Mouse (Mus musculus) frontal cortex, adult 2 months (tissue): ENCODE measurements around the gene Ppp1r9b. TPM values are rescaled to one million over a fixed set of nuclear protein-coding genes. Genes with fewer than 3 reads are reported as not detected.
A peak's percentile ranks its signal among the peaks of the same experiment; 100 is the strongest.

Source experiments
- DNase-seq, 2 experiments: peaks; one replicate each; pipeline ENCODE4 v3.0.0; 2022; ENCODE audit warnings: low spot score in 1 of 2; ENCODE audit errors: extremely low spot score in 1 of 2
- polyA plus RNA-seq: library from polyadenylated mRNA; depleted of rRNA; stranded (reverse); fragments of >200 nt; gene quantifications from 2 replicates; pipeline ENCODE4 v1.2.3, GENCODE M21; 2012

Gene Ppp1r9b
- polyA plus RNA-seq, 1 experiment: 296 TPM

DNA sequence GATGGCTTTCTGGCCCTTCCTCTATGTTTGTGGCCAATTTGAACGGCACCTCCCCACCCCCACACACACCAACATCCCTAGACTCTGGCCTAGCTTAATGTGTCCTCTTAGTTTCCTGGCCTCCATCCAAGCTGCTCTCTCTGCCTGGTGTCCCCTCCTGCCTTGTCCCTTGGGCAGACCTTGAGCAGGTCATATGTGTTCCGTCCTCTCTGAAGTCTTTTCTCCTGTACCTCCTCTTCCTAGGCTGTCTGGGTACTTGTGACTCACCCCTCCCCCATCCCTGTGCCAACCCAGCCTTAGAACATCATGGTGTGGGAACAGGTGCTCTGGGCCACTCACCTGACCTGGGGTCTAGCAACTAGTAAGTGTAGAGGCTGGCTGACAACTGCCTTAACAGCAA is 15.9 kb upstream of the Ppp1r9b start:
- no peak for DNase-seq

DNA sequence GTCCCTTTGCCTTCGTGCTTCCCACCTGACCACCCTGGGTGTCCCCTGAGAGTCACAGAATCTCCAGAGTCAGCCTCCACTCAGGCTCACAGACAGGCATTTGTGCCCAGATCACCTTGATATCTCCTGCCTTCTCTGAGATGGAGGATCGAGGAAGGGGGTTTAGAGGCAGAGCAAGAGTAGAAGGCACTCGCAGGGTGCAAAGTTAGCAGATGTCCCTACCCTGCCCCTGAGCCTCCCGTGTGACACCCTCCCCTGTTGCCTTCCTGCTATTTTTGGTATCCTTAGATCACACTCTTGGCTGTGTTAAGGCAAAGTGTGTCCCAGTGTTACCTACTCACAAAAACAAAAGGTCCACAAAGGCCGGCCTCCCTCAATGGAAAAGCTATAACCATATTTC is 14.6 kb upstream of the Ppp1r9b start, which contains the start of gene Sgca:
Gene Sgca (minus strand): TSS at position 129 of the 400 bp plus-strand sequence.
- no peak for DNase-seq

DNA sequence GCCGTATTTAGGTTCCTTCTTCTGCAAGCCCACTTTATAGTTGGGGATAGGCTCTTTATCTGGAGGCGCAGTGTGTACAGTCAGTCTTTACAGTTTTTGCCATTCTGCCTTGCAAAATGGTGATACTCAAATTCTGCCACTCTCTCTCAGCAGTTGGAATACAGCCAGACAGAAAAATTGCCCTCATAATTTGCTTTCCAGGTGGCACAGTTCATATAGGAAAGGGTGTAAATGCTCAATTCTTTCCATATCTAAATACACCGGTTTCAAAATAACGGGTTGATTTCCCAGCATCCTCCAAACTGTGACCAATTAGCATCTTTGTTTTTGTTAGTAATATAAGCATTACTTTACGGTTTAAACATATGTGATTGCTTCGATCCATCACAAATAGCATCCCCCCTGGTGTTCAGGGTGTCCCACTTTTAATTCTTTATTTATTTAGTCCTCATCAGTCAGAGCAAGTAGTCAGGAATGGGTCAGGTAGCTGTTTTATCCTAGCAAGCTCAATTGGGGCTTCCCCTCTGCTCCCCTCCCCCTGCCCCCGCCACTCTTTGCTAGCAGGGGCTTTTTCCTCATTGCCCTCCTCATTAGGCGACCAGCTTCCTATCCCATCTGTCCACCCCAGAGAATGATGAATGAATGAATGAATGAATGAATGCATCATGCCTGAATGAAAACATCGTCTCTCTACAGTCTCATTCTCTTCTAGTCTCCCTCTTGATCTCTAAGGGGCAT is 12.5 kb upstream of the Ppp1r9b start:
- DNase-seq: no peak

DNA sequence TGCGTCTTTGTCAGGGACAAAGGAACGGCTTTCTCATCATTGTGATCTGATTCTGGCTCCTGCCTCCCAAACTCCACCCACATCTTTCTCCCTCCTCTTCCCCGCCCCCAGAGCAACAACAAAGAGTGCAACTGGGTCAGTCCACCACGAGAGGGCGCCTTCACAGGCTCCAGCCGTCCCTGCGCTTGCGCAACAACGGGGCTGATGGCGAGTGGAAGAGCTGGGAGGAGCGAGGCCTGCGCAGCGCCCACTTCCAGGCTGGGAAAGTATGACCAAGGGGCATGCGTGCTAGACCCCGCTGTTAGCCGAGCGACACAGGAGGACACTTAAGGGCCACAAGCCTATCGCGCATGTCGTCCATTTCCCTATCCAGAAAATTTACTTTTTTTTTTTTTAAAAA is 11.9 kb upstream of the Ppp1r9b start:
- peak; percentile 93 to 99 for DNase-seq

DNA sequence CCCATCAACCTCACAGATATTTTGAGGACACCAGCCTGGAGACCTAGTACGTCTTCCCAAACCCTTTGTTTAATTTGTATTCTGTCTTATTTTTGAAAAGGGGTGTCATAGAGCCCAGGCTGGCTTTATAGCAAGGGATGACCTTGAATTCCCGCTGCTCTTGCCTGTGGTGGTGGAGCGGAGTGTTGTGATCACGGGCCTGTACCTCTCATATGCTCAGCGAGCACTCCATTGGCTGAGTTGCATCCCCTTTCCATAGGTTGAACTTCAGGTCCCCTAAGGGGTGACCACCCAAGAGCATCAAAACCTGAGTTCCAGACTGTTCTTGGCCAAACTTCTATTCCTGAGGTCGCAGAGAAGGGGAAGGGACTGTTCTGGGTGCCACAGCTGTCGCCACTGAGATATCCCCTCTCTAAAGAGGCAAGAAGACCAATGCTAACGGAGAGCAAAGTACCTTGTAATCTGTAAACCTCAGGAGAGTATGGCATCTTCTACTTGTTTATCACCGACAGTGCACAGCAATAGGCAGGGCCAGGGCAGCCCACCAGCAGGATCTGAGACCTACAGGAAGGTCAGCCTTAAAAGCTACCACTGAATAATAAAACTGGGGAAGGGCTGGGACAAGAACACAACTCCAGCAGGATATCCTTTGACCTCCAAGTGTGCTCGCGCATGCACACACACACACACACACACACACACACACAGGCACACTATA is 11.2 kb upstream of the Ppp1r9b start:
- no peak for DNase-seq

DNA sequence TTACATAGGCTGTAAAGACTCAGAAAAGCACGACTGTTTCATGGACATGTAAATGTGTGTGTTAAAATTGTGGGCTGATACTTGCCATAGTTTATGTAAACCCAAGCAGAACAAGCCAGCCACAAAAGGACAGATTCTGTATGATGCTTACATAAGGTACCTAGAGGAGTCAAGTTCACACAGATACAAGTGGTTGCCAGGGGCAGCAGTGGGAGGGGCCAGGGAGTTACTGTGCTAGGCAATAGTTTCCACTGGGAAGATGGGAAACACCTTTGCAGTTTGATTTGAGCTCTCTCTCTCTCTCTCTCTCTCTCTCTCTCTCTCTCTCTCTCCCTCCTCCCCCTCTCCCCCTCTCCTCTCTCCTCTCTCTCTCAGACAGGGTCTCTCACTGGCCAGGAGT is 5.7 kb upstream of the Ppp1r9b start:
- no peak for DNase-seq

DNA sequence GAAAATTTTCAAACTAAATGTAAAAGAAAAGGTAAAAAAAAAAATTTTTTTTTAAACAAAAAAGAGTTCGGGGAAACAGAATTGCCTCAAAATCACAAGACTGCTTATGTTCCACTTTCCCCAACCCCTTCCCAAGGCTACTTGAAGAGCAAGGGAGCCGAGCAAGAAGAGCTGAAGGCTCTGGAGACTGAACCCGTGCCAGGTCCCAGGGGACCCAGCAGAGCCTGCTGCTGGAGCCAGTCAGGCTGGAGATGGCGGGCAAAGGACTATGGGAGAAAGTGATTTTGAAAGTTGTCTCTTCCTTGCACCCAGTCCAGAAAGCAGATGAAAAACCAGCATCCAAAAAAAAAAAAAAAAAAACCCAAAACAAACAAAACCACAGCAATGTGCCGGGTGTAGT is 5.0 kb upstream of the Ppp1r9b start:
- DNase-seq: no peak

DNA sequence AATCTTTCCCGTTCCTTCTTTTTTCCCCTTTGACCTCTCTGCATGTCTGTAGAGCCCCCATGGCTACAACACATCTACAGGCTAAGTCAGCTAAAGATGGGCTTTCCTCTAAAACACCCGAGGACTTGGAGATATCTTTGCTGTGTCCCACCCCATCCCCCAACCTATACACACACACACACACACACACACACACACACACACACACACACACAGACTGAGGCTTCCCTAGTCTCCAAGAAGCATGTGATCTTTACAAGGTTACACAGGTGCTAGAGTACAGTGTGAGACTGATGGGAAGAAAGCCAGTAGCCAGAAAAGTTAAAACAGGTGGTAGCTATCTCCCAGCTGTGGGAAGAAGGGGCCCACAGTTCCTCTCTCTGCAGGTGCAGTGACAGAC is 4.4 kb upstream of the Ppp1r9b start:
- no peak for DNase-seq

DNA sequence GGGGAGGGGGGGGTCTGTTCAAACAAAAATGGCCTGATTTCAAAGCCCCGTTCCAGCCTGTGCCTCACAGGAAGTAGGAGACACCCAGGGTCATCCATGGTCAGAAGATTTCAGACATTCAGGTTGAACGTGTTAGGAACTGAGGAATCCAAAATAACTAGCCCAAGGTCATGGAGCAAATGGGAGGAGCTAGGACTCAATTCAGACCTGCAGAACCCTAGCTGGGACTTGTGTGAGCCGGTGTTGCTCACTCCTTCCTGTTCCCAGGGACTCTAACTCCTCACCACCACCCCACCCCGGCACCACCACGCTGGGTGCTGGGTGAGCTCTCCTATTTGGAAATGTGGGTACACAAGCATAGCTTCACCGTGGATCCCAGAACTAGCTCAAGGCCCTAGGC is 3.5 kb upstream of the Ppp1r9b start:
- DNase-seq: no peak

DNA sequence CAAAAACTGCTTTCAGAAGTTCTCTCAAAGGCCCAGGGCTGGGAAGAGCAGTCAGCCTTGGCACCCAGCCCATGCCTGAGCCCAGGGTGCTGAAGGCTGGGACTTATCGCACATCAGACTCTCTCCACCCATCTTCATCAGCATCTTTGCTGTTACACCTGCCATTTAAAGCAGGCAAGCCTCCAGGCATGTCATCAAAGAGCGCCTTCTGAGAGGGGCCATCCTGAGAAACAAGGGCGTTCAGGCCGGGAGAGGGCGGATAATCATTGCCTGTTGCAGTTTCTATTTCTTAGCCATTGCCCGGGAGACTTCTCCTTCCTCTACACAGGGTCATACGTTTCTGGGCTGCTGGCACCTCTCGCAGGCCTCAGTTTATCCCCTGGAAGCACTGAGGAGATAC is 3.0 kb upstream of the Ppp1r9b start:
- DNase-seq: no peak

DNA sequence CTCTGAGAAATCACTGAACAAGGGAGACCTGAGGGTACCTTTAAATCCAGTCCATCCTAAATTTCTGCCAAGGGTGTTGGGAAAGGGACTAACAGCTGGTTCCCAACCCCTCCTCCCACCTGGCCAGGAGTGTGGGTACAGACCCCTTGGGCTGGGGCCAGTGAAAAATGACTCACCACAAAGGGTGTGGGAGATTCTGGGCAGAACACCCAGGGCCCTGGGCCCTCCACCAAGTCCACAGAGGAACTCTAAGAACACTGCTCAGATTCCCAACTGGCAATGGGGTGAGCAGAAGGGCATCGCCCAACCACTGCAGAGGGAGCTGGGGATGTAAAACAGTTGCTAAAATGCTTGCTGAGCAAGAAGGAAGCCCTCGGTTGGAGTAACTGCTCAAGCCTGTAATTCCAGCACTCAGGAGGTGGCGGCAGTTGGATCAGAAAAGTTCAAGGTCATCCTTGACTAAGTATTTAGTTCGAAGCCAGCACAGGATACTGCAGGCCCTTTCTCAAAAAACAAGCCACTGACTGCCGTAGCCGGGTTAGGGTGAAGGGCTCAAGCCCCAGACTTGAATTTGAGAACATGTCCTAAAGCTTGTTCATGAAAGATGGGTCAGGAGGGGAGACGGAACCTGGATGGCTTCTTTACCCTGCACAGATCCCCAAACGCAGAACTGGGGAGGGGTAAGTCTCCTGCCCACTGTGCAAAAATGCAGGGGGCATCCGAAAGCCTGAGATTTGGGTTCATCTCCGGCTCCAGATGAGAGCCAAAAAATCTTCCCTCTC is 1.9 kb upstream of the Ppp1r9b start:
- no peak for DNase-seq

DNA sequence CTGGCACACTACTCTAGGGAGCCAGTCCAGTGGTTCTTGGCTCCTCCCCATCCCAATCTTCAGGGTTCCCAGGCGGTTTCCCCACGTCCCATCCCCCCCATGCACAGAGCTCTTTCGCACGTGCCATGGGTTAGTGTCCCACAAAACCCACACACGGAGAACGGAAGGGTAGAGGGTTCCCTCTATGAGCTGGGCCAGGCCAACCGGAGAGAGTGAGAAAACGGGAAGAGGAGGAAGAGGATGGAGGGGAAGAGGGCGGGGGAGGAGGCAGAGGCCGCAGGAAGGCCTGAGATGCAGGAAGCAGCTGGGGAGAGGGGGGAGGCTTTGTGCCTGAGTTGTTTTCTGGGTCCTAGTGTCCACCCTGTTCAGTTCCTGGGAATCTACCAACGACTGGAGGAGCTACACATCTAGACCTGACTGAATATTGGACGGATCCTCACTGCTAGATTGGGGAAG is 1.2 kb upstream of the Ppp1r9b start:
- DNase-seq: peak; percentile 81 to 91

DNA sequence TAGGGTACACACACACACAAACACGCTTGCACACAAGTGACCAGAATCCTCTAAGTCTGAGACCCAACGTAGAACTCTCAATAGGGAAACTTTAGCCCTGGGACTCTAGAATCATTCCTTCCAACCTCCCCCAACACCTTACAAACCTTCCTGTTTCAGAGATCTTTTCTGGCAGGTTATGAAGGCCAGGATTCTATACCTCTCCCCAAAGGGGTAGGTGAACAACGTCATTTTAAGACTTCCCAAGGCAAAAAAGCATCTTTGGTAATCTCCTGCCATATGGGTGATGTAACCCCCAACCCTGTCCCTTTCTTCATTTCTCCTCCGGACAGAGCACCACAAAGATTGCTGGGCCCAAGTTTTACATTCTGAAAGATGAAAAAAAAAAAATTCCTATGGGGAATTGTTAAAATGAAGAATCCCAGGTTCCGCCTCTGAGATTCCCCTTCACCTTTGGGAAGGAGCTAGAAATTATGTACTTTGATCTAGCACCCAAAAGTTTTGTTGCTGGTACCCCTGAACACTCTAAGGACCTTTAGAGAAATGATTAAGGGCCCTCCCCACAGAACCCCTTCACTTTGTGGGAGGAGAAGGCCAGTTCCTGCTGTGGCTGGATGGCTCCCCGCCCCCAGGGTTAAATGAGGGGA is 610 bp upstream of the Ppp1r9b start:
- no peak for DNase-seq

DNA sequence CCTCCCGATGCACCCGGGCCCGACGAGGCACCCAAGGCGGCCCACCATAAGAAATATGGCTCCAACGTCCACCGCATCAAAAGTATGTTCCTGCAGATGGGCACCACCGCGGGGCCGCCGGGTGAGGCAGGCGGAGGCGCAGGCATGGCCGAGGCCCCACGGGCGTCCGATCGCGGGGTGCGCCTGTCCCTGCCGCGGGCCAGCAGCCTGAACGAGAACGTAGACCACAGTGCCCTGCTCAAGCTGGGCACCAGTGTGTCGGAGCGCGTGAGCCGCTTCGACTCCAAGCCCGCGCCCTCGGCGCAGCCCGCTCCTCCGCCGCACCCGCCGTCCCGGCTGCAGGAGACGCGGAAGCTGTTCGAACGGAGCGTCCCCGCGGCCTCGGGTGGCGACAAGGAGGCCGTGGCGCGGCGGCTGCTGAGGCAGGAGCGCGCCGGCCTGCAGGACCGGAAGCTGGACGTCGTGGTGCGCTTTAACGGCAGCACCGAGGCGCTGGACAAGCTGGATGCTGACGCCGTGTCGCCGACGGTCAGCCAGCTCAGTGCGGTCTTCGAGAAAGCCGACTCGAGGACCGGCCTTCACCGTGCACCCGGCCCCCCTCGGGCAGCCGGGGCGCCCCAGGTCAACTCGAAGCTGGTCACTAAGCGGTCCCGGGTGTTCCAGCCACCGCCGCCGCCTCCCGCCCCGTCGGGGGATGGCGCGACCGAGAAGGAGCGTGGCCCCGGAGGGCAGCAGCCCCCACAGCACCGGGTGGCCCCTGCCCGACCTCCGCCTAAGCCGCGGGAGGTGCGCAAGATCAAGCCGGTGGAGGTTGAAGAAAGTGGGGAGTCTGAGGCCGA is 1.0 kb downstream of the Ppp1r9b start:
- DNase-seq: no peak

DNA sequence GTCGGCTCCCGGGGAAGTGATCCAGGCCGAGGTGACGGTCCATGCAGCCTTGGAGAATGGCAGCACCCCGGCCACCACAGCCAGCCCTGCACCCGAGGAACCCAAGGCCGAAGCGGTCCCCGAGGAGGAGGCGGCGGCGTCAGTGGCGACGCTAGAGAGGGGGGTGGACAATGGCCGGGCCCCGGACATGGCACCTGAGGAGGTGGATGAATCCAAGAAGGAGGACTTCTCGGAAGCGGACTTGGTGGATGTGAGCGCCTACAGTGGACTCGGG is 1.6 kb downstream of the Ppp1r9b start:
- no peak for DNase-seq

DNA sequence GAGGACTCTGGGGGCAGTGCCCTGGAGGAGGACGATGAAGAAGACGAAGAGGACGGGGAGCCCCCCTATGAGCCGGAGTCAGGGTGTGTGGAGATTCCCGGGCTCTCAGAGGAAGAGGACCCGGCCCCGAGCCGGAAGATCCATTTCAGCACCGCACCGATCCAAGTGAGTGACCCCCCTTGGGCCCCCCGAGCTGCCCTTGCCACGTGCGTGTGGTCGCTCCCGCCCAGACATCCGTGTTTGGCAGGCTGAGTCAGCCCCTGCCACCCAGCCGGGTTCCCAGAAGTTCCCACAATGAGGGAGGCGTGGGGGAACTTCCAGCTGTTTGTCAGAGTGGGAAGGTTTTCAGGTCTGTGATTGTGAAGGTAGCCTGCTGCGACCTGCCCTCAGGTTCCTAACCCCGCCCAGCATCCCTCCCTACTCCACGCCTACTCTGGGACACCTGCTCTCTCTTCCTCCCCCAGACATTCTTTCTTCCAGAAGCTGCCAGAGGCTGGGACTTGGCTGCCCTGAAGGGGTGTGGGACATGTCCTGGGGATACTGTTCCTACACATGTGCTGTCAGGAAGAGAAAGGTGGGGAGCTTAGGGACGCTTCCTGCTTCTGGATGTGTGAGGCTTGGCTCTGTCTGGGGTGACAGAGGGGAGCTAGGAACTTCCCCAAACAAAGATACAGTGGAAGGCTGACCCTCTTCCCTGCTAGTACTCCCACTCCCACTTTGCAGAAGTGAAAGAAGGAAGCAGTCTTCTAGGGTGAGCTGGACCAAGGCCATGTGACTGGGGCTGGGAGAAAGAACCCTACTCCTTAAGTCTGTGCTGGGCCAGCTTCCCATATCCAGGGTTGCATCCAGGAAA is 2.1 kb downstream of the Ppp1r9b start:
- no peak for DNase-seq

DNA sequence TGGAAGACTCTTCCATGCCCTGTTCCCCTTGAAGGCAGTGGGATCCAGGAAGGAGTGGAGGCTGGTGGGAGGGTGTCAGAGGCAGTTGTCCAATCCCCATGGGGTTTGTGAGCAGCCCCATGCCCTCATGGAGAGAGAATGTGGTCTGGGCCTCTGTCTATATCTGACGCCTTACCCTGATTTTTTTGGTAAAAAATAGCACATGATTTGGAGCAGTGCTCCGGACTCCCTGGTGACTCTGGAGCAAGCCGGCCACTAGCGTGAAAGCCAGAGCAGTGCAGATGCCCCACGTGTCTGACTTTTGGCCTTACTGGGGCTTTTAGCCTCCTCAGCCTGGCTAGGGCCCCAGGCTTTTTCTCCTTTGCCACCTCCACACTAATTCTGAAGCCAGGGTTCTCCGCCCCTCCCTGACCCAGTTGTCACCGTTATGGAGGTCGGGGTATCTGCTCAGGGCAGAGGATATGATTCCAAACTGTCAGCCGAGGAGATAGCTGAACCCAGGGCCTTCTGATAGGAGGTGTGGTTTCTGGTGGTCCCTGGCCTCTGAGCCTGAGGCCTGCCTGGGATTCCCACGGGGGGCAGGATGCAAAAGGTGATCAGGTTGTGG is 3.5 kb downstream of the Ppp1r9b start:
- DNase-seq: no peak

DNA sequence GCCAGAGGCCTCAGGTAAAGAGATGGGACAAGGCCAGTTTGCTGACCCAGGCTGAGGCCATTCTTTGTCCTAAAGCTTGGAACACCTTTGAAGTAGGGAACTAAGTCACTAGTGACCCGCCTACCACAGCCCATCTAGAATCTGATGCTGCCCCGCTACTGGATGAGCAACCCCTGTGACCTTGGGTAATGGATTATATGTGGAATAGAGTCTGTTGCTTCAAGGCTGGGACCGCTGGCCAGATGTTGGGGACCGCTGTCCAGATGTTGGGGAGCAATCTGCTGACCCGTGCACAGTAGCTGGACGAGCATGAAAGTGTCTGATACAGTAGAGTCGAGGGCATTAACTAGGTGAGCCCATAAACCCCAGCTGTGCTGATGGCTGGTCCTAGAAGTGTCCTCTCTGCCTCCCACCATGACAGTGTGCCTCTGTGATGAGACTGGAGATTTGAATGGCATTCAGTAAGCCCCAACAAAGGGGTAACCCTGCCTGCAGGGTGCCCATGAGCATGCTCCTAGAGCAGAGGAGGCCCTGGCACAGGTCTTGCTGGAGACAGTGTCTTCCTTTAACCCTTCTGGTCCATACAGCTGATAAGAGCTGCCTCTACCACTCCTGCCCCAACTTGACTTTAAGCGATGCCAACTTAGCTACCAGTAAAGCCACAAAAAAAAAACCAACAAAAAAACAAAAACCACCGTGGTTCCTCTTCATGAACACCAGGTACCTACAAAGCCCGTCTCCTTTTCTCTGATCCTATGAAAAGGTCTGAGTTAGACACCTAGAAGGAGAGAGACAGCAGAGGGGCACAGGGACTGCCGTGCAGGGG is 4.3 kb downstream of the Ppp1r9b start:
- DNase-seq: no peak
